Mouse (Mus musculus) heart, postnatal 25 days (tissue): ENCODE results near the gene Wdfy2. TPM values are rescaled to one million over a fixed set of nuclear protein-coding genes. Genes with fewer than 3 reads are reported as not detected.
"Not testable (repeated sequence)": the region's sequence is repeated elsewhere in the genome, so short reads cannot be mapped to it uniquely, and the experiment has no call there.

Source experiments
- DNase-seq: peaks from one replicate; pipeline ENCODE4 v3.0.0; 2022; ENCODE audit warnings: low spot score
- intact Hi-C: fragments of 180-260 bp; cut with DNase I; formaldehyde crosslinking; loops from one replicate; pipeline ENCODE4 v1.15.1; 2025
- total RNA-seq, 2 experiments: library from RNA; stranded (reverse); gene quantifications; 2 replicates each; pipeline ENCODE4 v1.2.3; 2021

The Wdfy2 gene
- total RNA-seq, 2 experiments from 2014 or later: 6.8 to 7.7 TPM

GRCm38 (mm10) chr14:62873820-62874219 is 36.3 kb downstream of the Wdfy2 start:
- intact Hi-C loops: no loop called here
- DNase-seq: no peak

DNA sequence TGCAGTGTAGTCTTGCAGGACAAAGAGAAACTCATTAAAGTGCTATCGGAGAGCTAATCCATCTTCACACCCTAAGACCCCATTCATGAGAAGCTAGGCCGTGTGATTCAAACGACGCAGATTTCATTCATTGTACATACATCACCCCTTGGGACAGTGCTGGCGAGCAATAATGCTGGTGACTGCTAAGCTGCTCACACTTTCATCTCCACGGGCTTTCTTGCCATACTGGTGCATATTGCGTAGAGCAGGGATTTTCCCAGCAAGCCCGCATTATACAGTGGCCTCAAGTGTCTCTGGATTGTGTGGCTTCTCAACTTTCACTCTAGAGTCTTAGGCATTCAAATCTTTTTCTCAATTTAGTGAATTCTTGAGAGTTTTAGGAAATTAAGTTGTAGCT is 36.9 kb downstream of the Wdfy2 start:
- DNase-seq: no peak
- intact Hi-C loops: no loop called here

GRCm38 (mm10) chr14:62878076-62878475 is 40.6 kb downstream of the Wdfy2 start:
- intact Hi-C loops: loop anchor here (2.0 to 5.0 kb wide), 4 partner anchors 39 to 116 kb away; partner anchors contain the start of gene Ints6
- DNase-seq: peak; percentile 20

DNA sequence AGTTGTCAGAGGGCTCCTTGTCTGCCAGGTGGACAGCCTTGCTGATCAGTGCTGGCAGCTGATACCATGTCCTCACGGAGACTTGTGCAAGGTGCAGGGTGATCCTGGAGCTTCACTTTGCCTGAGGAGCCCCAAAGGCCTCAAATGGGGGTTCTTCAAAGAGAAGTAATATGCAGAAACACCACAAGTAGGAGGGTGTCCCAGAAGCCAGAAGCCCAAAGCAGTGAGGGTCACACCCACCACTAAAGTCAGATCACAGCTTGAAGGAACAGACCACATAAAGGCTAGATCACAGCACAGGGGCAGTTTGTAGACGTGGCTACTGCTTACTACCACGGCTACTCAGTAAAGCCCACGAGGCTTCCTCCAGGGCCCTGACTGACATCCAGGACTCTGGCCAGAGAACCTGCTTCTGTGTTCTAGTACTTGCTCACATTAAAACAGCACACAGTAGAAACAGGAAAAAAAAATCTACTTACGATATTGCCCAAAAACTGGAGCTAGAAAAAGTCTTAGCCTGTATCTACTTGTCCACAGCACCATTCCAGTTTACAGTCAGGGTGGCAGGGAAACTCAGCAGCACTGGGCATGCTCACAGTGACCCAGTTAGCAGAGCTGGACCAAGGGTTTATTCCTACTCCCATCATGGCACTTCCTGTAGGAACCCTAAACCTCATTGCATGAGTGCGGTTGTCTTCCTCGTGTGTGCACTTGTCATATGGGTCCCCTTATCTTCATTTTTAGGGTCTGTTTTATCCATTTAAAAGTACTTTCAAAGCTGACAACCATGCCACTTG is 41.4 kb downstream of the Wdfy2 start:
- no peak for DNase-seq
- intact Hi-C loops: loop anchor here (2.0 to 5.0 kb wide), 4 partner anchors 40 to 117 kb away; partner anchors contain the start of gene Ints6

- intact Hi-C loops: loop anchor here (2.0 to 5.0 kb wide), 4 partner anchors 41 to 117 kb away; partner anchors contain the start of gene Ints6
- DNase-seq: peak; percentile 67
These were observed 42.0 kb downstream of the Wdfy2 start for GRCm38 (mm10) chr14:62879497-62879896.

GRCm38 (mm10) chr14:62880084-62880851 is 42.8 kb downstream of the Wdfy2 start:
- intact Hi-C loops: no loop called here

DNA sequence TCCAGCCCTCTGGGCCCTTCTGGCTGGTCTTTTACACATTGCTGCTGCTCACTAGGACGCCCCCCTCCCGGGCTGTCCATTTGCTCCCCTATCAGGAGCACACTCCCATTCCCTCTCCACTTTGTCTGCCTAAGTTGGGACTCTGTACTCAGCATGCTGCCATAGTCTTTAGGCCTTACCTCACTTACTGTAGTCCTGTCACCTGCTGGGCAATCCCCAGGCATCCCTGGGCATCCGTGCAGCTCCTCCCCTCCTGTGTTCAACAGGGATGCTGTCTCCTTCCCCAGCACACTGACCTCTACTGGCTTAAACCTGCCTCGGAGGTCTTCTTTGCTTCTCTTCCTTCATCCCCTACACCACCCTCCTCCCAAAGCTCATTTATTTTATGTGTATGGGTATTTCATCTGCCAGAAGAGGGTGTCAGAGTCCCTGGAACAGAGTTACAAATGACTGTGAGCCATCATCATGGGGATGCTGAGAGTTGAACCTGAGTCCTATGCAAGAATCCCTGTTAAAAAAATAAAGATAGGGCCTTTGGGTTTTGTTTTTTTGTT is 44.7 kb downstream of the Wdfy2 start:
- DNase-seq: no peak
- intact Hi-C loops: no loop called here

More at GRCm38 (mm10) chr14:62880084-62880851, 42.8 kb downstream of the Wdfy2 start:
- peak; percentile 61 for DNase-seq

GRCm38 (mm10) chr14:62883551-62883950 is 46.1 kb downstream of the Wdfy2 start:
- intact Hi-C loops: no loop called here
- no peak for DNase-seq

GRCm38 (mm10) chr14:62884171-62884570 is 46.7 kb downstream of the Wdfy2 start:
- no peak for DNase-seq
- intact Hi-C loops: loop anchor here (2.0 kb wide), 1 partner anchor 47 kb away; no protein-coding TSS in a partner anchor

DNA sequence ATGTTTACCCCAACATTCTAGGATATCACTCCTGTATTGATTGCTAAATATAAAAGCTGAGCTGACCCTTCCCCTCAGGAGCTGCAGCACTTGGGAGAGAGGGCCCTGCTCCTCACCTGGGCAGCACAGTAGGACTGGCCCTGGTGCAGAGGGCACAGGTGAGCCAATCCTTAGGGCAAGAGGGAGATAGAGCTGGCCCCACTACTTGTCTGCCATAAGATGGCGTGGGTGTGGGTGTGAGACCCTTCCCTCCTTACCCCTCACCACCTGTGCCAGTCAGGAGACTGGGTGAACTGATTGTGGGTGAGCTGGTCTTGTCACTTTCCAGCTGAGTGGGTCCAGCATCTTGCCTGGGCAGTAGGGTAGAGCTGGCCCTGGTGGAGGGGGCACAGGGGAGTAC is 47.2 kb downstream of the Wdfy2 start:
- no peak for DNase-seq
- intact Hi-C loops: loop anchor here (2.0 kb wide), 1 partner anchor 46 kb away; no protein-coding TSS in a partner anchor

GRCm38 (mm10) chr14:62885146-62885545 is 47.7 kb downstream of the Wdfy2 start:
- intact Hi-C loops: loop anchor here (2.0 kb wide), 1 partner anchor 46 kb away; no protein-coding TSS in a partner anchor
- no peak for DNase-seq

GRCm38 (mm10) chr14:62891401-62891800 is 53.9 kb downstream of the Wdfy2 start:
- intact Hi-C loops: no loop called here

DNA sequence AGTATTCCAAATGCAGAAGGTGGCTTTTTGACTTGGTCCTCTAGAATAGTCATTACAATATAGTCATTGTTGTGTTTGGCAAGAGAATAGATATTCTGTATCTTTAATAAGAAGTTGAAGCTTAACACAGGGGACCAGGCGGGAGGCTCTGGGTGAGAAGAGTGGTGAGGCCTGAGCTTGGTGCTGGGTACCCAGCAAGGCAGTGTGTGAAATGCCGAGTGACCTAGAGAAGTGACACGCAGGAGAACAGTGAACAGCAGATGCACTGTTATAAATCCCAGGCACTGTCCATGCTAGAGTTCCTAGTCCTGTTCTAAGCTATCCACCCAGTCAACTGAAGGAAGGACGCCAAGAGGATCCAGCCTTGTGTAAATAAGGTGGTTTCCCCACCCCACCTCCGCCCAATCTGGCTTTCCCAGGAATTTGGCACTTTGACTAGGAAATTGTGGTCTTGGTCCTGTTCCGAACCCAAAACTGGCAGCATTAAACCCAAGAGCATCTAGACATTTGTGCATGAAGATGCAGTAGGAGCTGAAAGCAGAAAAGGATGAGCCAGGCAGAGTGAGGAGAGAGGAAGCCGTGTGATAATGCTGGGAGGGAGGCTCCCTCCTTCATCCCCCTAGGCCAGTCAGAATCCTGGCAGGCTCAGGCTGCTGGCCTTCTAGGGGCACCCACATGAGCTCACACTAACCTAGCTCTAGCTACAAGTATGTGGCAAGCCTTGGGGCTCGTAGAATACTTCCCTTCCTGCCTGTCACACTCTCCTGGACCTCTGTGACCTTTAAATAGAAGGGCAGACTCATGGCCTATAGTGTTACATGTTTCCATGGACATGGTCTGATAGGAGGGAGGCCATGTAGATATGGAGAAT is 55.5 kb downstream of the Wdfy2 start:
- DNase-seq: no peak
- intact Hi-C loops: no loop called here

More at GRCm38 (mm10) chr14:62891401-62891800, 53.9 kb downstream of the Wdfy2 start:
- no peak for DNase-seq

DNA sequence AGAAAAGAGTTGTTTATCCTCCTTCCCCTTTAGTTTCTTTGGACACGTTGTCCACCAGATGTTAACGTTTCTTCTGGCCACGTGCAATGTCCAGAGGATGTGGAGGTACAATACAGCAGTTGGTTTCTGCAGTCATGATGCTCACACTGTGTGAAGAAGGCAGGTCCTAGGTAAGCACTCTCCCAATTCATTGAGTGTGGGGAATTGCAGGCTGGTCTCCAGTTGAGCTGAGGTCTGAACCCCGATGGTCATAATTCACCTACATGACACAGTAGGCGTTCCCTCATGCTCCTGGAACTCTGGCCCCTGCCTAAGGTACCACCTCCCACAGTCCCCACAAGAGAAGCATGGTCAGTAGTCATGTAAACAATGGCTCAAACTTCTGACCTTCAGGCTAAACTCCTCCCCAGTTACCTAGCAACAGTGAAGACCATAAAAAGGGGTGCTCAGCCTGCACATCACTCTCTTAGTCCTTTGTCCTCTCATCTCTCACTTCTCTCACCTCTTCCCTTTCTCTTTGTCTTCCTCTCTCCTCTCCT is 56.2 kb downstream of the Wdfy2 start:
- DNase-seq, intact Hi-C loops: not testable (repeated sequence)

DNA sequence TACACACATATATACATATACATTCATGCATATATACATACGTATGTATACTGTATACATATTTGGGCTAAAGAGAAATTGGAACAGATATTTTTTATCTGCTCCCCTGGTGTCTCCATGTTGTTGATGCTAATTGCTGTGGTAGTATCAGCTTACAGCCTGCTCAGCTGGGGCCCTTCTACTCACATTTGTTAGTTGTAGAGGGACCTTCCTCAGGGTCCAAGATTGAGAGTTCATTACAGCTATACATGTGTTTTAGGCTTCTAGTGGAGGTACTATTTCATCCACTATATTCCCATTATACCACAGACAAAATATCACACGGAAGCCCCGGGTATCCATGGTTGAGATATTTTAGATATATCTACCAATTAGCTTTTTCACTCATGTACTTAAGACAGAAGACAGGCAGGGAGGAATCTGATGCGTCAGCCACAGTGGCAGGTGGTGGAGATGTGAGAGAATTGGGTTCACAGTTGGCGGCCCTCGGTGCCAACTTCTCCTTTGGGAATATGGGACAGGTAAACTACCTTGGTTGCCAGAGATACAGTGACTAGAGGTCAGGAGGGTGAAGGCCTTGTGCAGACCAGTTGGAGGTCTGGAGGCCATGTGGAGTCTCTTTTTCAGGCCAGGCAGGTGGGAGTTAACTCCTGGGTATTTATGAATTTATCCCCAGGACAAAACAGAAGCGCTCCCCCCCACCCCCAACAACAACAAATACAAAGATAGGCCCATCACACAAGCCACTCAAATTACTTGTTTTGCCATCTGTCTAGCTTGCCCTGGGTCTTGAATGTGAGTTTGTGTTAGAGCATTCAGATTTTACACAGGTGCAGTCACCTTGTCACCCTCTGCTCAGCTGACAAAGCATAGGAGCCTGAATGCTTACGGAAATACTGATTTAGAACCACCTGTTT is 57.7 kb downstream of the Wdfy2 start:
- no peak for DNase-seq
- intact Hi-C loops: no loop called here

DNA sequence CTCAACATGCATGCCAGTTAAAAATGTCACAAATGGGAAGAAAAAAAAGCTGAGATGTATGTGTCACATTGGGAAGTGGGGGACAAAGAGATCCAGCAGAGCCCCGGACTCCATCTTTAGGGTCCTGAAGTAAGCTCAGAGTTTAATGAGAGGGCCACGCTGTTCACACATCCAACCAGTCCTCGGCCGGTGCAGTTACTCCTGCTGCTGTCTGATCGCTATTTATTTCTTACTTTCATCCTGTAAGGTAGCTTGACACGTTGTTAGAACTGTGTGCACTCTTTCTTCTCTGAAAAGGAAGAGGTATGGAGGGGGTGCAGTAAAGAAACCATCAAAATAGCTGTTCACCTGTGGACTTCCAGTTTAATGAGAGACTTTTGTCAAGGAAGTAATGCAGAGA is 60.6 kb downstream of the Wdfy2 start:
- no peak for DNase-seq
- intact Hi-C loops: no loop called here

- intact Hi-C loops: no loop called here
- no peak for DNase-seq
These were observed 70.4 kb downstream of the Wdfy2 start for GRCm38 (mm10) chr14:62907888-62908287.

DNA sequence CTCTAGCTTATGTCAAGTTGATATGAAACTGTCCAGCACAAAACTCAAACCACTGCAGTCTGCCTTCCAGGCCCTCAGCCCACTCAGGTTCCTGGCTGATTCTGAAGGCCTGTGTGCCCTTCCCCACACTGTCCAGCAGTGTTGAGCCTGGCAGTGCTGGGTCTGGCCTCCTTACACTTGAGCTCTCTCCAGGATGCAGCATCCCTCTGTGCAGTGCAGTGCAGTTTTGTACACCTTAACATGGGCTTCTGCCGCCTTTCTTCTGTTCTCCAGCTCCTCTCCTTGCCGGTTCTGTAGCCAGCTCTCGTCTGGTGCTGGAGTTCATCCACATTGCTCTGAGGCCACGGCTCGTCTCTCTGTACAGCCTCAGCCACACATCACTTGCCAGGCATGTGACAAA is 71.1 kb downstream of the Wdfy2 start:
- intact Hi-C loops: no loop called here
- no peak for DNase-seq
